Mouse (Mus musculus) layer of hippocampus, postnatal 25 days (tissue): Measurements from ENCODE around the gene Kdm5b. TPM values are rescaled to one million over a fixed set of nuclear protein-coding genes. Genes with fewer than 3 reads are reported as not detected.

ENCODE experiments used
- total RNA-seq, 2 experiments: library from RNA; stranded (reverse); gene quantifications; 2 replicates each; pipeline ENCODE4 v1.2.3; 2021

The Kdm5b gene
- total RNA-seq, 2 experiments from 2014 or later, result 71.1 to 75.3 TPM

Other genes with a start within 250 kb of the Kdm5b start
- gene Ppfia4, start 227.2 kb upstream of the Kdm5b start, total RNA-seq, result 10 to 100 TPM; 69.3 to 78.8 TPM
- gene Tmem183a, start 198.2 kb upstream of the Kdm5b start, total RNA-seq, result 10 to 100 TPM; 73.0 to 91.4 TPM
- not detected for gene 4933406M09Rik, start 174.2 kb upstream of the Kdm5b start, total RNA-seq
- 10 to 100 TPM; 28.7 to 33.2 TPM for gene Cyb5r1, start 154.6 kb upstream of the Kdm5b start, total RNA-seq
- 10 to 100 TPM; 58.7 to 61.1 TPM for gene Adipor1, start 144.8 kb upstream of the Kdm5b start, total RNA-seq
- gene Klhl12, start 104.6 kb upstream of the Kdm5b start, total RNA-seq, result 10 to 100 TPM; 40.2 to 43.8 TPM
- gene Rabif, start 65.5 kb upstream of the Kdm5b start, total RNA-seq, result 10 to 100 TPM; 23.6 to 28.2 TPM
- not detected for gene Mgat4e, start 10.5 kb upstream of the Kdm5b start, total RNA-seq
- gene Syt2, start 86.5 kb downstream of the Kdm5b start, total RNA-seq, result 10 to 100 TPM; 22.2 to 23.6 TPM